8 mouse cellular contexts compared by ENCODE assay signal in the genomic region with DNA sequence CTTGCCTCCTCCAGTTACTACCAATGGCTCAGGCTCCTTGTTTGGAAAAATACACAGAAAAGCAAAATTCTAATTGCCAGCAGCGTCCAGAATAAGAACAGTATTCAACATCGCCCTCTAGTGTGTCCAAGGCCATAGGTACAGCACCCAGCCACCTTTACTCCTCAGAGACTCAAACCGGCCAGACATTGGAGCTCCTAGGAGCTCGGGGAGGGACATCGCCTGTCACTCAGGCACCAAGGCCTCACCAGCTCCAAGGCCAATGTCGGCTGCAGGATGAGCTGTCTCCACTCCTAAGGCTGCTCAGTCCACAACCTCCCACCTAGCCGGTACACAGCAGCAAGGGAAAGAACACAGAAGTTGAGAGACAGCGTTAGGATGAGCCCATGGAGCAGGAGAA.
DNase-seq lines count a peak whose midpoint lies in the region; ATAC-seq and TF ChIP-seq lines count a peak whose summit lies in the region.

No protein-coding gene starts in this region.

- no peaks in the 10 kb centered on the region for H3K9me3 ChIP-seq in heart, postnatal 0 days (replicated peaks; ENCODE audit: control insufficient read depth, low read length)

- H3K27me3 ChIP-seq in heart, adult 2 months (ENCODE audit: control insufficient read depth, insufficient read depth, low read length), result no peaks in the 10 kb centered on the region
- H3K27me3 ChIP-seq in heart, postnatal 0 days (ENCODE audit: control insufficient read depth, insufficient read depth, low read length), result no peaks in the 10 kb centered on the region

- no peak overlapping the region for H3K9ac ChIP-seq in heart, adult 2 months (ENCODE audit: low read depth, low read length)
- no peak overlapping the region for H3K9ac ChIP-seq in heart, postnatal 0 days (replicated peaks; ENCODE audit: low read depth, low read length)

- H3K36me3 ChIP-seq in heart, adult 2 months (ENCODE audit: control insufficient read depth, insufficient read depth, low read length), result no peaks in the 10 kb centered on the region
- no peaks in the 10 kb centered on the region for H3K36me3 ChIP-seq in heart, postnatal 0 days (replicated peaks; ENCODE audit: control insufficient read depth, insufficient read depth, low read length)

- H3K27ac ChIP-seq in heart, adult 2 months, result no peak overlapping the region
- H3K27ac ChIP-seq in heart, postnatal 0 days (ENCODE audit: low read depth), result no peak overlapping the region
- H3K27ac ChIP-seq in olfactory bulb, adult 2 months (ENCODE audit: insufficient read depth, low read depth, low read length), result 0 out of 2 replicates have a peak overlapping the region, but pooled peaks have one; percentile 81

- peak; percentile 54; the same call in 1 of the 2 replicates for ATAC-seq in heart, postnatal 0 days (ENCODE audit: insufficient read depth, low read depth)
- ATAC-seq in erythroblast, adult 5-6 weeks (replicated peaks; ENCODE audit: low FRiP score, poor library complexity, severe bottlenecking), result no peak

- no peaks in the 10 kb centered on the region for H3K4me1 ChIP-seq in heart, adult 2 months (ENCODE audit: control insufficient read depth, insufficient read depth, low read length)
- no peaks in the 10 kb centered on the region for H3K4me1 ChIP-seq in heart, postnatal 0 days (ENCODE audit: control insufficient read depth, insufficient read depth)
- peaks cover 27% of the 10 kb centered on the region for H3K4me1 ChIP-seq in olfactory bulb, adult 2 months (ENCODE audit: control insufficient read depth, insufficient read depth, low read length)

- DNase-seq in heart, adult 2 months, result no peak
- no peak for DNase-seq in heart, adult 8-10 months (ENCODE audit: low spot score)
- DNase-seq in CD4-positive helper T cell, adult 2 months (ENCODE audit: low read depth, low spot score), result peak; percentile 17
- DNase-seq in brain, embryonic 14.5 days (ENCODE audit: low read depth), result peak; percentile 56
- DNase-seq in heart, postnatal 0 days (ENCODE audit: low spot score), result peak; percentile 47
- DNase-seq in left cerebral cortex, postnatal 25 days (ENCODE audit: low spot score in 2 of 2), result peak; percentile 49 to 71

- 41% methylated on average over 8 of the region's 8 CpGs for WGBS in heart, adult 2 months
- 39% methylated on average over 8 of the region's 8 CpGs for WGBS in heart, postnatal 0 days
- 30% methylated on average over 8 of the region's 8 CpGs for WGBS in olfactory bulb, adult 2 months

- no peak for TF ChIP-seq POLR2A in heart, adult 2 months (IDR thresholded peaks at IDR 0.05; ENCODE audit: insufficient read depth, low read depth, low read length)
- no peak for TF ChIP-seq POLR2A in brain, embryonic 14.5 days (IDR thresholded peaks at IDR 0.05; ENCODE audit: borderline replicate concordance, extremely low read depth, insufficient read depth, insufficient read length, poor library complexity, severe bottlenecking)
- TF ChIP-seq POLR2A in olfactory bulb, adult 2 months (IDR thresholded peaks at IDR 0.05; ENCODE audit: insufficient read depth, low read depth, low read length), result no peak

- H3K79me2 ChIP-seq in heart, adult 2 months (replicated peaks; ENCODE audit: control insufficient read depth, insufficient read depth, low read length), result no peaks in the 10 kb centered on the region; the same call in 1 of the 2 replicates

- H3K4me3 ChIP-seq in heart, adult 2 months, result no peak overlapping the region
- no peak overlapping the region for H3K4me3 ChIP-seq in heart, postnatal 0 days (ENCODE audit: low read depth, low read length)
- H3K4me3 ChIP-seq in olfactory bulb, adult 2 months (ENCODE audit: insufficient read depth, low read depth, low read length), result peak overlapping the region; percentile 8

- no peak for TF ChIP-seq EP300 in heart, adult 2 months (IDR thresholded peaks at IDR 0.05; ENCODE audit: insufficient read depth, low read depth, low read length)
- no peak for TF ChIP-seq EP300 in heart, postnatal 0 days (IDR thresholded peaks at IDR 0.05; ENCODE audit: low read depth)

- H3K4me2 ChIP-seq in heart, postnatal 0 days (ENCODE audit: low read depth, low read length), result peak overlapping the region; percentile 6; the same call in 1 of the 2 replicates

- intact Hi-C loops in heart, adult 2 months (cut with DNase I), result loop anchor here (5.0 kb wide), 1 partner anchor 164 kb away; no protein-coding TSS in a partner anchor
- intact Hi-C loops in left cerebral cortex, postnatal 25 days (cut with DNase I), result loop anchor here (10.0 kb wide), 1 partner anchor 276 kb away; the partner anchor contains the start of gene Olfr984

- TF ChIP-seq CTCF in heart, adult 2 months (IDR thresholded peaks at IDR 0.05), result peak; percentile 56
- peak; percentile 40; the same call in 1 of the 2 replicates for TF ChIP-seq CTCF in brain, embryonic 14.5 days (IDR thresholded peaks at IDR 0.05; ENCODE audit: borderline replicate concordance, extremely low read depth, insufficient read depth, insufficient read length)
- TF ChIP-seq CTCF in heart, postnatal 0 days (IDR thresholded peaks at IDR 0.05; ENCODE audit: low read depth), result peak; percentile 40
- TF ChIP-seq CTCF in olfactory bulb, adult 2 months (IDR thresholded peaks at IDR 0.05; ENCODE audit: insufficient read depth, low read depth, low read length), result 0 out of 2 replicates have a peak, but pooled peaks have one; percentile 16

Comparison
In these comparisons a context has a peak if more than half of its experiments do, and no peak if none do; other contexts are left out.
1. DNase-seq: peak in CD4-positive helper T cell, adult 2 months (single experiment), brain, embryonic 14.5 days (single experiment), heart, postnatal 0 days (single experiment) and left cerebral cortex, postnatal 25 days (2 of 2); none in heart, adult 2 months (0 of 2) and heart, adult 8-10 months (single experiment).
2. Peak in every context shown above with its lines, with median percentiles within 50 percentile points of each other: CTCF ChIP-seq.